Mouse (Mus musculus) ES-E14 (cell line): ENCODE results near the gene Hsf2bp. TPM values are rescaled to one million over a fixed set of nuclear protein-coding genes. Genes with fewer than 3 reads are reported as not detected.

Source experiments
- DNase-seq: peaks from one replicate; pipeline ENCODE4 v3.0.0-alpha.2; 2013; ENCODE audit warnings: low read depth, low spot score
- H3K27ac ChIP-seq: 2 replicates; pipeline ENCODE4 v1.5.1; 2012; ENCODE audit warnings: low read depth, mild to moderate bottlenecking, low read length, moderate library complexity, mixed read lengths; ENCODE audit not compliant: poor library complexity, insufficient read depth, severe bottlenecking
- H3K36me3 ChIP-seq: 2 replicates; pipeline ENCODE4 v1.6.1; 2012; ENCODE audit warnings: mild to moderate bottlenecking, low read length, moderate library complexity, mixed read lengths; ENCODE audit not compliant: control insufficient read depth, poor library complexity, insufficient read depth, severe bottlenecking
- H3K4me1 ChIP-seq, 2 experiments: fragments of 150-350 bp in 1 of 2; sonication (generic) in 1 of 2; 2 replicates each; pipeline ENCODE4 v1.6.1; 2012; ENCODE audit warnings: low read length in 2 of 2, mild to moderate bottlenecking in 1 of 2, mixed read lengths in 1 of 2; ENCODE audit not compliant: control insufficient read depth in 2 of 2, insufficient read depth in 2 of 2, poor library complexity in 1 of 2
- H3K4me3 ChIP-seq, 2 experiments: fragments of 150-350 bp in 1 of 2; sonication (generic) in 1 of 2; 2 replicates each; pipeline ENCODE4 v1.5.1; 2012; ENCODE audit warnings: low read length in 2 of 2, low read depth in 1 of 2, mild to moderate bottlenecking in 1 of 2, mixed read lengths in 1 of 2; ENCODE audit not compliant: insufficient read depth in 1 of 2, poor library complexity in 1 of 2, severe bottlenecking in 1 of 2
- H3K9ac ChIP-seq: 2 replicates; pipeline ENCODE4 v1.6.1; 2012; ENCODE audit warnings: low read depth, mild to moderate bottlenecking, low read length, mixed read lengths; ENCODE audit not compliant: poor library complexity, insufficient read depth, severe bottlenecking
- H3K9me3 ChIP-seq: fragments of 150-350 bp; sonication (generic); 2 replicates; pipeline ENCODE4 v1.6.1; 2012; ENCODE audit warnings: low read depth, mild to moderate bottlenecking, low read length; ENCODE audit not compliant: control insufficient read depth, insufficient read depth
- CHD2 ChIP-seq: IDR thresholded peaks from 2 replicates; pipeline ENCODE4 v1.6.1; 2014; ENCODE audit warnings: mild to moderate bottlenecking, low read depth, low read length, inconsistent platforms
- HCFC1 ChIP-seq: IDR thresholded peaks from 2 replicates; pipeline ENCODE4 v1.6.1; 2012; ENCODE audit warnings: low read length, inconsistent platforms, borderline replicate concordance; ENCODE audit not compliant: insufficient read depth
- MAFK ChIP-seq: IDR thresholded peaks from 2 replicates; pipeline ENCODE4 v1.6.1; 2014; ENCODE audit warnings: mild to moderate bottlenecking, low read depth, low read length, inconsistent platforms; ENCODE audit not compliant: insufficient read depth
- ZC3H11A ChIP-seq: IDR thresholded peaks from 2 replicates; pipeline ENCODE4 v1.6.1; 2012; ENCODE audit warnings: low read depth, mild to moderate bottlenecking, inconsistent platforms, low read length, borderline replicate concordance
- ZNF384 ChIP-seq: IDR thresholded peaks from 2 replicates; pipeline ENCODE4 v1.6.1; 2012; ENCODE audit warnings: low read depth, low read length, inconsistent platforms
- in situ Hi-C, 2 experiments: fragments of 600-800 bp; cut with MboI; formaldehyde crosslinking; loops; one replicate each; pipeline ENCODE4 v1.15.1; 2025; ENCODE audit warnings: low sequenced_read_pairs in 2 of 2, inconsistent platforms in 1 of 2; ENCODE audit not compliant: unreplicated experiment in 2 of 2
- total RNA-seq: library from RNA; depleted of rRNA; stranded (reverse); fragments of 300-350 nt; gene quantifications from 2 replicates; pipeline ENCODE4 v1.2.3, GENCODE M21; 2012

Hsf2bp gene
- total RNA-seq, 1 experiment, result 44.7 TPM

GRCm38 (mm10) chr17:31946436-31946835 lies 89.7 kb downstream of the Hsf2bp start:
- no peaks in the 10 kb centered on the region for H3K9me3 ChIP-seq
- no peak overlapping the region for H3K4me3 ChIP-seq
- peaks cover 21% of the 10 kb centered on the region; the same call in 1 of the 2 replicates for H3K36me3 ChIP-seq
- H3K4me1 ChIP-seq, result peaks cover 2% of the 10 kb centered on the region in 2 experiments; a peak in 1 of 4 replicates
- in situ Hi-C loops, result no loop called here
- no peak for TF ChIP-seq CHD2
- TF ChIP-seq HCFC1, result no peak
- TF ChIP-seq ZNF384, result no peak
- no peak for TF ChIP-seq ZC3H11A
- TF ChIP-seq MAFK, result no peak
- H3K27ac ChIP-seq, result no peak overlapping the region
- no peak for DNase-seq
- H3K9ac ChIP-seq, result no peak overlapping the region

- DNase-seq, result no peak
- TF ChIP-seq MAFK (no peak), CHD2 (no peak), ZNF384 (no peak), HCFC1 (no peak), ZC3H11A (no peak)
- in situ Hi-C loops, result no loop called here
- Histone ChIP-seq H3K4me1 (peaks cover 2% of the 10 kb centered on the region in 2 experiments; a peak in 1 of 4 replicates), H3K4me3 (no peak overlapping the region), H3K27ac (no peak overlapping the region), H3K9me3 (no peaks in the 10 kb centered on the region), H3K9ac (no peak overlapping the region), H3K36me3 (peaks cover 23% of the 10 kb centered on the region; the same call in 1 of the 2 replicates)
These were observed 92.1 kb downstream of the Hsf2bp start for GRCm38 (mm10) chr17:31943881-31944539.

GRCm38 (mm10) chr17:31941616-31942015 lies 94.5 kb downstream of the Hsf2bp start:
- TF ChIP-seq CHD2, result no peak
- H3K4me1 ChIP-seq, result peaks cover 2 to 4% of the 10 kb centered on the region in 2 experiments; a peak in 1 of 4 replicates
- in situ Hi-C loops, result no loop called here

GRCm38 (mm10) chr17:31940607-31941006 lies 95.5 kb downstream of the Hsf2bp start:
- Histone ChIP-seq H3K9ac (no peak overlapping the region), H3K27ac (no peak overlapping the region), H3K4me3 (no peak overlapping the region), H3K4me1 (peaks cover under 1 to 4% of the 10 kb centered on the region in 2 experiments; a peak in 1 of 4 replicates), H3K36me3 (peaks cover 16% of the 10 kb centered on the region; the same call in 1 of the 2 replicates), H3K9me3 (no peaks in the 10 kb centered on the region)
- in situ Hi-C loops, result no loop called here
- TF ChIP-seq ZNF384, result no peak
- TF ChIP-seq ZC3H11A, result no peak
- no peak for TF ChIP-seq MAFK
- TF ChIP-seq CHD2, result no peak
- no peak for TF ChIP-seq HCFC1
- DNase-seq, result no peak

More at GRCm38 (mm10) chr17:31941616-31942015, 94.5 kb downstream of the Hsf2bp start:
- no peak for DNase-seq
- H3K27ac ChIP-seq, result no peak overlapping the region
- no peaks in the 10 kb centered on the region for H3K9me3 ChIP-seq
- H3K4me3 ChIP-seq, result no peak overlapping the region
- H3K9ac ChIP-seq, result no peak overlapping the region
- peaks cover 23% of the 10 kb centered on the region; the same call in 1 of the 2 replicates for H3K36me3 ChIP-seq
